Mouse (Mus musculus) stomach, embryonic 16.5 days (tissue): Measurements from ENCODE around the gene Hoxd12. TPM values are rescaled to one million over a fixed set of nuclear protein-coding genes. Genes with fewer than 3 reads are reported as not detected.

Source experiments
- ATAC-seq: fragments of 200-750 bp; cut with Nextera tagmentation; 2 replicates; pipeline ENCODE4 v1.8.0; 2017; ENCODE audit warnings: moderate number of reproducible peaks, moderate TSS enrichment; ENCODE audit not compliant: insufficient read depth, low FRiP score
- H3K27ac ChIP-seq: fragments of 300-500 bp; sonication (generic); 2 replicates; pipeline ENCODE4 v1.5.1; 2014; ENCODE audit warnings: low read length
- H3K27me3 ChIP-seq: fragments of 300-500 bp; sonication (generic); 2 replicates; pipeline ENCODE4 v1.6.1; 2014; ENCODE audit warnings: low read length, control low read depth, mixed read lengths; ENCODE audit not compliant: control insufficient read depth, insufficient read depth
- H3K36me3 ChIP-seq: fragments of 300-500 bp; sonication (generic); 2 replicates; pipeline ENCODE4 v1.6.1; 2014; ENCODE audit warnings: low read length; ENCODE audit not compliant: control insufficient read depth, insufficient read depth
- H3K4me1 ChIP-seq: fragments of 300-500 bp; sonication (generic); 2 replicates; pipeline ENCODE4 v1.6.1; 2014; ENCODE audit warnings: low read length, control low read depth, mixed read lengths; ENCODE audit not compliant: control insufficient read depth, insufficient read depth
- H3K4me2 ChIP-seq: fragments of 300-500 bp; sonication (generic); 2 replicates; pipeline ENCODE4 v1.6.1; 2014; ENCODE audit warnings: low read depth, low read length, mixed read lengths
- H3K4me3 ChIP-seq: fragments of 300-500 bp; sonication (generic); replicated peaks from 2 replicates; pipeline ENCODE4 v1.5.1; 2014; ENCODE audit warnings: mild to moderate bottlenecking, low read length
- H3K9ac ChIP-seq: fragments of 300-500 bp; sonication (generic); 2 replicates; pipeline ENCODE4 v1.6.1; 2014; ENCODE audit warnings: low read length
- H3K9me3 ChIP-seq: fragments of 300-500 bp; sonication (generic); replicated peaks from 2 replicates; pipeline ENCODE4 v1.6.1; 2016; ENCODE audit warnings: low read length, control low read depth; ENCODE audit not compliant: control insufficient read depth
- WGBS: fragments of 180-500 bp; shearing (Covaris S2); extraction: QIAGEN DNeasy Blood & Tissue Kit; methylation state at CpG from one replicate; pipeline ENCODE4 v1.1.7; 2014; 5-methylcytosine and 5-hydroxymethylcytosine counted together
- polyA plus RNA-seq: library from polyadenylated mRNA; unstranded; fragments of >200 nt; fragmentation: Nextera tagmentation; extraction: Ambion mirVana; gene quantifications from 2 replicates; pipeline ENCODE4 v1.2.1, GENCODE M21; 2015

Gene Hoxd12
- polyA plus RNA-seq = 0.05 and 0.11 TPM in 2 replicates

DNA sequence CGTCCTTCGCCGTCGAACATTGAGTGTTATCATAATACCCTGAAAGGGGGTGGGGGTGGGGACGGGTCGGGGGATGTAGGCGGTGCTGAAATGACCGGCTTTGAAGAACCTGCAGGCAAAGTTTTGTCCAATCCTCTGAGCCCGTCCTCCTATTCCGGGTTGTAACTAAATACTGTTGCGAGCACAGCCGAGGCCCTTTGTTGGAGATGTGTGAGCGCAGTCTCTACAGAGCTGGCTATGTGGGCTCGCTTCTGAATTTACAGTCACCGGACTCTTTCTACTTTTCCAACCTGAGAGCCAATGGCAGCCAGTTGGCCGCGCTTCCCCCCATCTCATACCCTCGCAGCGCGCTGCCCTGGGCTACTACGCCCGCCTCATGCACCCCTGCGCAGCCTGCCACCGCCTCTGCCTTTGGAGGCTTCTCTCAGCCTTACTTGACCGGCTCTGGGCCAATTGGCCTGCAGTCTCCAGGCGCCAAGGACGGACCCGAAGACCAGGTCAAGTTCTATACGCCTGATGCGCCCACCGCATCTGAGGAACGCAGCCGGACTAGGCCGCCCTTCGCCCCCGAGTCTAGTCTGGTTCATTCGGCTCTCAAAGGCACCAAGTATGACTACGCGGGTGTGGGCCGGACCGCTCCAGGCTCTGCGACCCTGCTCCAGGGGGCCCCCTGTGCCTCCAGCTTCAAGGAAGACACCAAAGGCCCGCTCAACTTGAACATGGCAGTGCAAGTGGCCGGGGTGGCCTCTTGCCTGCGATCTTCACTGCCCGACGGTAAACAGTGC, at the start of gene Hoxd12:
Hoxd12 (plus strand) TSS at position 133 of the 785 bp plus-strand sequence.
- Histone ChIP-seq H3K36me3 (no peaks in the 10 kb centered on the region), H3K4me1 (0 out of 2 replicates have a peak, but pooled peaks cover 4% of the 10 kb centered on the region), H3K4me3 (no peak within 1 kb of the TSS), H3K9me3 (no peaks in the 10 kb centered on the region), H3K27me3 (peaks cover 95% of the 10 kb centered on the region), H3K27ac (no peak within 1 kb of the TSS), H3K4me2 (no peak within 1 kb of the TSS), H3K9ac (no peak within 1 kb of the TSS)
- no peak for ATAC-seq
- 3% methylated on average over 47 of the region's 47 CpGs for WGBS

GRCm38 (mm10) chr2:74635412-74635811, 39.4 kb upstream of the Hoxd12 start:
- no peak for ATAC-seq
- Histone ChIP-seq H3K4me2 (no peak overlapping the region), H3K27me3 (no peaks in the 10 kb centered on the region), H3K27ac (no peak overlapping the region), H3K9ac (no peak overlapping the region), H3K4me1 (no peaks in the 10 kb centered on the region), H3K36me3 (no peaks in the 10 kb centered on the region), H3K9me3 (no peaks in the 10 kb centered on the region), H3K4me3 (no peak overlapping the region)
- WGBS = 67% methylated on average over 4 of the region's 4 CpGs

- H3K36me3 ChIP-seq = no peaks in the 10 kb centered on the region
- no peak overlapping the region for H3K27ac ChIP-seq
- ATAC-seq = no peak
- H3K4me3 ChIP-seq = no peak overlapping the region
- H3K27me3 ChIP-seq = peaks cover 31% of the 10 kb centered on the region
- no peaks in the 10 kb centered on the region for H3K9me3 ChIP-seq
- H3K9ac ChIP-seq = no peak overlapping the region
- WGBS = 65% methylated on average over 5 of the region's 5 CpGs
- no peak overlapping the region for H3K4me2 ChIP-seq
- no peaks in the 10 kb centered on the region for H3K4me1 ChIP-seq
These were observed 32.4 kb upstream of the Hoxd12 start for GRCm38 (mm10) chr2:74642431-74642830.

- no peak for ATAC-seq
- peaks cover 62% of the 10 kb centered on the region for H3K27me3 ChIP-seq
These were observed 29.2 kb upstream of the Hoxd12 start for GRCm38 (mm10) chr2:74645631-74646030.

DNA sequence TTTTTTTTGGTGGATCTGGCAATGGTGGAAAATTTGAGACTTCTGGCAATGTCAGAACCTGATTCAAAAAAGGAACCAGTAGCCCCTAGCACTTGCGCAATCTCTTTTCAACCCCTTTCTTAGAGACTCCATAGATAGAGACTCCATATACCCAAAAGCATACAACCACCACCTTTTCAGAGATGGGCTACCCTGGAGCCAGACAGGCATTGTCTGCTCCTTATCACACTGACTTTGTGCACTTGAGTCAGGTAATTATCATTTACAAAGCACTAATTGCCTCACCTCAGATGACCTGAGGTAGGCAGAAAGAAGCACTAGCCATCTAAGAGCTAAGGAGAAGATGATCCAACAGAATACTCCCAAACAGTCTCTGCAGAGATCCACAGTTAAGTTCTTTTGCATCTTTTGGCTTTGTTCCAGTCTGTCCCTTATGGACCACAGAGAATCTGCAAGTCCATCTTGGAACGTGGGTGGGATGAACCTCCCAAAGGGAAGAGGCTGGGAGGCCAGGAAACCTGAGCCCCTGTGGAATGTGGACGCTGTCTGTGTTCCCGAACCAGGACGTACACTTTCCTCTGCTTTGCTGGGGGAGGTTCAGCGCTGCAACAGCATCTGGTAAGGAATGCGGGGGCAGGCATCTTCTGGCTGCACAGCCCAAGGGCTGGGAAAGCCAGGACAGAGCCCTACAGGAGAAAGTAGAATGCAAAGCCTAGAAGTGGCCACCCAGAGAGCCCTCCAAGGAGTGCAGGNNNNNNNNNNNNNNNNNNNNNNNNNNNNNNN, 27.5 kb upstream of the Hoxd12 start:
- no peaks in the 10 kb centered on the region for H3K9me3 ChIP-seq
- H3K9ac ChIP-seq = no peak overlapping the region
- 19% methylated on average over 7 of the region's 7 CpGs for WGBS
- ATAC-seq = no peak
- peaks cover 77% of the 10 kb centered on the region for H3K27me3 ChIP-seq
- no peaks in the 10 kb centered on the region for H3K4me1 ChIP-seq
- H3K4me2 ChIP-seq = no peak overlapping the region
- no peaks in the 10 kb centered on the region for H3K36me3 ChIP-seq
- H3K4me3 ChIP-seq = no peak overlapping the region
- H3K27ac ChIP-seq = no peak overlapping the region

More at GRCm38 (mm10) chr2:74645631-74646030, 29.2 kb upstream of the Hoxd12 start:
- Histone ChIP-seq H3K4me3 (no peak overlapping the region), H3K4me1 (no peaks in the 10 kb centered on the region), H3K9me3 (no peaks in the 10 kb centered on the region), H3K4me2 (no peak overlapping the region), H3K9ac (no peak overlapping the region), H3K36me3 (no peaks in the 10 kb centered on the region), H3K27ac (no peak overlapping the region)
- 77% methylated on average over 3 of the region's 3 CpGs for WGBS

DNA sequence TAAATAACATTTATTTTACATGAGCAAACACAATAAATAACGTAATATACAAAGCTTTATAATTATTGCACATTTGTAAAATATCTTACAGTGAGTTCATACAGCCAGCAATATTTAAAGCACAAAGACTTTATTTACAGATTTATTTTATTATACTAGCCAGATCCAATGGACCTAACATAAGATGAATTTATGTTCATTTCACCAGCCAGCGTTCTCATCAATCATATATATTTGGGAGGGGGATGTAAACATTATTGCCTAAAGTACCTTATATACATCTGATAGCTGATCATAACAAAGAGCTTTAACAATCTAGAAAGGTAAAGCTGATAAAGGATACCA, 21.8 kb upstream of the Hoxd12 start:
- Histone ChIP-seq H3K27ac (no peak overlapping the region), H3K4me3 (no peak overlapping the region), H3K9ac (no peak overlapping the region), H3K4me1 (peaks cover 12% of the 10 kb centered on the region), H3K4me2 (no peak overlapping the region), H3K9me3 (no peaks in the 10 kb centered on the region), H3K36me3 (no peaks in the 10 kb centered on the region), H3K27me3 (peaks cover 80% of the 10 kb centered on the region)
- 38% methylated on average over 2 of the region's 2 CpGs for WGBS
- ATAC-seq = no peak

GRCm38 (mm10) chr2:74653781-74654535, 20.9 kb upstream of the Hoxd12 start:
- no peak overlapping the region for H3K27ac ChIP-seq
- no peak for ATAC-seq
- H3K27me3 ChIP-seq = peaks cover 77% of the 10 kb centered on the region
- H3K4me1 ChIP-seq = peaks cover 12% of the 10 kb centered on the region
- H3K9me3 ChIP-seq = no peaks in the 10 kb centered on the region
- no peak overlapping the region for H3K9ac ChIP-seq
- 14% methylated on average over 17 of the region's 17 CpGs for WGBS
- H3K4me2 ChIP-seq = no peak overlapping the region
- no peaks in the 10 kb centered on the region for H3K36me3 ChIP-seq
- no peak overlapping the region for H3K4me3 ChIP-seq

- no peaks in the 10 kb centered on the region for H3K9me3 ChIP-seq
- H3K9ac ChIP-seq = no peak overlapping the region
- WGBS = 5% methylated on average over 20 of the region's 20 CpGs
- no peaks in the 10 kb centered on the region for H3K36me3 ChIP-seq
- H3K27me3 ChIP-seq = peaks cover 75% of the 10 kb centered on the region
- H3K27ac ChIP-seq = no peak overlapping the region
- H3K4me2 ChIP-seq = no peak overlapping the region
- peaks cover 12% of the 10 kb centered on the region for H3K4me1 ChIP-seq
- no peak overlapping the region for H3K4me3 ChIP-seq
- ATAC-seq = 0 out of 2 replicates have a peak, but pooled peaks have one; percentile 10
These were observed 19.9 kb upstream of the Hoxd12 start for GRCm38 (mm10) chr2:74654743-74655419.
